Mouse (Mus musculus): ENCODE measurements around the gene Map3k21.

Map3k21 gene

DNA sequence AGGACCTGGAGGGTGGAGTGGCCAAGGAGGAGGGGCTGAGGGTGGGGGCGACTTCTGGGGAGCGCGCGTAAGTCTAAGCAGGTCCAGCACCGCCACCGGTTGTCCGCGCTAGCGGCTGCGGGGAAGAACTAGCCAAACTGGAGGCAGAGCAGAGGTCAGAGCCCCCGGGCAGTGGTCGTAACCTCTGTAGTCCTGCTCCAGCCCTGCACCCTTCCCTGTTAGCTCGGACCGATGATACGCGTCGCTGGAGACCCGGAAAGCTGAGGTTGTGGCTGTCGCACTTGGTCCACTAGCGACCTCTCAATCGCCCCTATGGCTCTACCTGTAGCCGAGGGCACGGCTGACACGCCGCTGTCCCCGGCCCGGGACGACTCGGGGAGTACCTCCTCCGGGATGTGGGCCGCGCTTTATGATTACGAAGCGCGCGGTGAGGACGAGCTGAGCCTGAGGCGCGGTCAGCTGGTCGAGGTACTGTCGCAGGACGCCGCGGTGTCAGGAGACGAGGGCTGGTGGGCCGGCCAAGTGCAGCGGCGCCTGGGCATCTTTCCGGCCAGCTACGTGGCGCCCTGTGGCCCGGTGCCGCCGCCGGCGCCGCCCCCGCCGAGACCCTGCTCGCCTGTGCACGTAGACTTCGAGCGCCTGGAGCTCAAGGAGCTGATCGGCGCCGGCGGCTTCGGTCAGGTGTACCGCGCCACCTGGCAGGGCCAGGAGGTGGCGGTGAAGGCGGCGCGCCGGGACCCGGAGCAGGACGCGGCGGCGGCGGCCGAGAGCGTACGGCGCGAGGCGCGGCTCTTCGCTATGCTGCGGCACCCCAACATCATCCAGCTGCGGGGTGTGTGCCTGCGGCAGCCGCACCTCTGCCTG lies at the start of gene Map3k21:
TSS of gene Map3k21 (plus strand) at position 86 of the 864 bp plus-strand sequence.
- no peak for DNase-seq (ENCODE audit: low spot score)

DNA sequence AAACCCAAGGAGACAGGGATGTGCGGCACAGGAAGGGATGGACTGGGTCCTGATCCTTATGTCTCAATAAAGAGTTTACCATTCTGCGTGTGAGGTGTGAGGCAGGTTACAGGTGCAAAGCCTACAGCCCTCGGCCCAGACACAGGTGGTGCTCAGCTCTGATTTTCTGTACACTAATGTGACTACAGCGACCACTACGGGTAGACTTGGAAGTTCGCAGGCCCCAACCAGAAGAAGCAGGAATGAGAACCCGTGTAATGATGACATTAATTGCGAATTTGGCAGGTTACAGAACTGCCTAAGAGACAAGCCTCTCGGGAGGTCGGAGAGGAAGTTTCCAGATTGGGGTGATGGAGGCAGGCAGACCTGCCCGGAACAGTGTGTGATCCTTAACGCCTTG lies 44.1 kb upstream of the Map3k21 start:
- DNase-seq (ENCODE audit: low spot score): no peak

GRCm38 (mm10) chr8:125868552-125868951 lies 41.7 kb upstream of the Map3k21 start:
- DNase-seq (ENCODE audit: low spot score): no peak

GRCm38 (mm10) chr8:125869739-125870138 lies 40.5 kb upstream of the Map3k21 start:
- DNase-seq (ENCODE audit: low spot score): no peak

DNA sequence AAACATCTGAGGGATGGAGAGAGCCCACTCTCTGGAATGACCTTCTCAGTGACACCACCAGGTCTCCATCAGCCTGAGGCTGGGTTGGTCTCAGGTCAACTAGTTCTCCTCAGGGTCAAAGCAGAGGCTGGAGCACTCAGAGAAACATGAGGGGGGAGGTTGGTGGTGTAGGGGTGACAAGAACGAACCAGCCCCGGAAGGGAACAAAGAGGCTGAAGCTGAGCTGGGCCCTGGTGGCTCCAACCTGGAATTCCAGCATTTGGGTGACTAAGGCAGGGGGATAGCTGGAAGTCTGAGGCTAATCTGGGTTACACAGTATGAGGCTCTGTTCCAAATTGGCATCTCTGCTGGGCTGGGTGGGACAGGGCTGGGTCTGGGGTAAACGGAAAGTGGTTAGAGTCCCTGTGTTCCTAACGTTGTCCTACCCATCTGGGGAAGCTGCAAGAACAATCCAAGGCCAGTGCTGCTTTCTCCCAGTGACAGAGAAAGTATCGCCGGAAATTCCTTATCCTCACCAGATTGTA lies 40.0 kb upstream of the Map3k21 start:
- DNase-seq (ENCODE audit: low spot score): no peak

- DNase-seq (ENCODE audit: low spot score): peak; percentile 70
Measured at GRCm38 (mm10) chr8:125870821-125871321, 39.4 kb upstream of the Map3k21 start.

DNA sequence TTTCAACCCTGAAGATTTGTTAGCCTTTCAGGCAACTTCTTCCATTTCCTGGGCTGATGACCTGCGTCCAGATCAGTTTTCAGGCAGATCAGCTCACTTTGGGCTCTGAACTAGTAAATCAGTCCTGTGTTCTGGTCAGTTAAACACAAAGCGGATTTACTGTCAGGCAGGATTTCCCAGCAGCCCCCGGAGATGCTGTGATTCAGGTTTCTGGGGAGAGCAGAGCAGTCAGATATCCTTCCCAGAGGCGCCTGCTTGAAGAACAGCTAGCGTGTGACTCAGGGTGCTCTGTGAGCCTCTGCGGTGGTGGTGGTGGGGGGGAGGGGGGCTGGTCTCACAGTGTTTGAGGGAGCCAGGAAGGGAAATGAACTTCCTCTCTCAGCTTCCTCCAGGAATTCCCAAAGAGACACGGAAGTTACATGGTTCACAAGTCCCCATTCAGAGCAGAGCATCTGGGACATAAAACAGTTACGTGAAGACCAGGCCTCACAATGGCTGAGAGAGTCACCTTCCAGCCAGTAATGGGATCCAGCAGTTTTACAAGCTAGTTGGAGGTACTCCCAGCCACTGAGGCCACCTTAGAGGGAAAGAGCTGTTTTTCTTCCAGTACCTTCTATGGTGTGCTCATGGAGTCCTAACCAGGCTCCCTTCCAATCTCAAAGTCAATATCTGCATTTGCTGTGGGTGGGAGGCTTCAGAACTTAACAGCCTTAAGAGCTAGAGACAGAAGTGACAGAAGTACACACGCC lies 37.6 kb upstream of the Map3k21 start:
- DNase-seq (ENCODE audit: low spot score): no peak

DNA sequence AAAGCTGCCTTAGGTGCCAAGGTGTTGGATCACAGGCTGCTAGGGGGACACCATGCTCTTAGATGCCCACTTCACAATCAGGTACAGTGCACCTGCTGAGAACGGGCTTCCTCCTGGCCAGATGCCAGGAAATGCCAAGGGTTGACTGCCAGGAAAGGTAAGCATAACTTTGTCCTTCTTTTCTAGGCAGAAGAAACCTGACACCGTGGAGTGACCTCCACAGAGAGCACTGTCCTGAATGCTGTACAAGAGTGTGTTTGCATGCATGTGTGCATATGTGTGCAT lies 37.1 kb upstream of the Map3k21 start:
- DNase-seq (ENCODE audit: low spot score): peak; percentile 16

GRCm38 (mm10) chr8:125880447-125880846 lies 29.8 kb upstream of the Map3k21 start:
- DNase-seq (ENCODE audit: low spot score): no peak

GRCm38 (mm10) chr8:125887549-125887948 lies 22.7 kb upstream of the Map3k21 start:
- no peak for DNase-seq (ENCODE audit: low spot score)

GRCm38 (mm10) chr8:125889920-125890319 lies 20.3 kb upstream of the Map3k21 start:
- no peak for DNase-seq (ENCODE audit: low spot score)

DNA sequence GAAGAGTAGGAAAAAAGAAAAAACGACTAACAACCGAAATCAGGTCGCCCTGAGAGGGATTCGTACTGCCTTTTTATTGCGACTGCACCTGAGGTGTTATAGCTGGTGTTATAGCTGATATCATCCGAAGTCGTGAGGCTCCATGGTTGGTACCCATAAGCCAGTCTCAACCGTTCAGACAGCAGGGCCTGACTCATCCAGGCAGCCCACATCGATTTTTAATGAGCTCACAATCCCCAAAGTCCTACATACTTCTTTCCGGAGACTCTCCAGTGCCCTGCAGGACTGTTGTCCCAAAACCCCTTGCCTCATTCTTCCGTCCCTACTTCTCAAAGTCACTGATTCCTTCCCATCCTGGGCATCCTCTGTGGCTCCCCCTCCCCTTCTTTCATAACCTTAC lies 12.9 kb upstream of the Map3k21 start:
- no peak for DNase-seq (ENCODE audit: low spot score)

GRCm38 (mm10) chr8:125897868-125898788 lies 12.1 kb upstream of the Map3k21 start, which contains the start of gene Pcnx2:
Gene Pcnx2 (minus strand): TSS chr8:125898317.
- DNase-seq (ENCODE audit: low spot score): no peak

DNA sequence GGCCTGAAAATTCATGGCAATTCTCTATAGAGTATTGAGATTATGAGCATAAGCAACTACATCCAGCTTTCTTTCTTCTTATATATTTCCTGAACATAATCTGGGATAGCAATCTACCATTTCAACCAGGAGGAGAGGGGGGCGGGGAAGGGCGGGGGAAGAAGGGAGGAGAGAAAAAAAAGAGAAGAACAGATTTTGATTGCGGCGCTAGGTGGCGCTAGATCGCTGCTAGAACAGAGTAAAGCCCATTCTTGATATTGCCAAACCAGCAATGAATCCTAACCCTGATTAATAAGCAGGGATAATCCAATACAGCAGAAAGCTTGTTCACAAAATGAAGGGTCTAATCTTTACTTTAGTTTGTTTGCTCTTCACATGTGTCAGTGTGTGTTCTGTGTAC lies 11.4 kb upstream of the Map3k21 start:
- DNase-seq (ENCODE audit: low spot score): peak; percentile 19

- no peak for DNase-seq (ENCODE audit: low spot score)
Measured at GRCm38 (mm10) chr8:125901167-125901566, 9.1 kb upstream of the Map3k21 start.

DNA sequence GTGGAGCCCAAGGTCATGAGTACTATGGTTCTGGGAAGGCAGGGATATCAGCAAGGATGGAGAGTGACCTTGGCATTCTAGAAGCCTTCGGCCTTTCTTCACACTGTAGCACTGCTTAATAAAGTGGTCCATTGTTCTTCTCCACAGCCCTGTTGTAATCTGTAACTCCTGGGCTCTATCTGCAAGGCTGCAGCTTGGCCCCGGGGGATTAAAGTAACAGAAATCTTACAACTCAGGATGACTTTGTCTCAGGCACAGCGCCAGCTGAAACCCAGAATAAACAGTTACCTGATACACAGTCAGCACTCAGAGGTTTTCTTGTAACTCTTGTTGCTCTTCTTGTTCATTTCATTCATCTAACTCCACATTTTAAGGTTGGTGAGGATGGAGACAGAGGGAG lies 7.7 kb upstream of the Map3k21 start:
- DNase-seq (ENCODE audit: low spot score): no peak

DNA sequence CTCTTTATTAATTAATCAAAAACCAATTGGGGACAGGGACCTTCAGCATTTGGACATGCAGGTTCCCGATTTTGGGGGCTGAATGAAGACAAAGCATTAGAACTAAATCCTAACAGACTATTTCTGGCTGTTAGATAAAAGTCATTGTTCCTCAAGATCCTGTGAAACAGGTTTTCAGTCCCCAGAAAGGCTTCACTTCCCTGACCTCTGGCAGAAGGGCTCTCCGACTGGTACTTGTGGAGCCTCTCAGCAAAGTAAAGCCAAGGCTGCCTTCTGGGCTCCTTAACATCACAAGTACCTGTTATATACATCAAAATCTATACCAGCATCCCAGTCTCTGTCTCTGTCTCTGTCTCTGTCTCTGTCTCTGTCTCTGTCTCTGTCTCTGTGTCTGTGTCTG lies 4.9 kb upstream of the Map3k21 start:
- DNase-seq (ENCODE audit: low spot score): peak; percentile 16

- no peak for DNase-seq (ENCODE audit: low spot score)
Measured at GRCm38 (mm10) chr8:125907311-125907710, 2.9 kb upstream of the Map3k21 start.

GRCm38 (mm10) chr8:125909661-125910364 lies 437 bp upstream of the Map3k21 start:
- DNase-seq (ENCODE audit: low spot score): peak; percentile 90

- DNase-seq (ENCODE audit: low spot score): no peak
Measured at GRCm38 (mm10) chr8:125911229-125911580, 955 bp downstream of the Map3k21 start.

GRCm38 (mm10) chr8:125913206-125913605 lies 3.0 kb downstream of the Map3k21 start:
- DNase-seq (ENCODE audit: low spot score): no peak
